Mouse (Mus musculus) bone marrow, adult 2 months (tissue): ENCODE data around the gene Rrh. TPM values are rescaled to one million over a fixed set of nuclear protein-coding genes. Genes with fewer than 3 reads are reported as not detected.

Source experiments
- H3K27ac ChIP-seq: fragments of 200-500 bp; 2 replicates; pipeline ENCODE4 v1.5.1; 2012; ENCODE audit warnings: low read depth, mild to moderate bottlenecking, control low read depth, inconsistent platforms, low read length; ENCODE audit not compliant: control insufficient read depth, poor library complexity, insufficient read depth
- H3K4me1 ChIP-seq: fragments of 200-500 bp; 2 replicates; pipeline ENCODE4 v1.6.1; 2011; ENCODE audit warnings: low read length; ENCODE audit not compliant: control insufficient read depth, insufficient read depth
- H3K4me3 ChIP-seq: fragments of 200-500 bp; replicated peaks from 2 replicates; pipeline ENCODE3; 2011; ENCODE audit warnings: mild to moderate bottlenecking, low read depth, low read length, control low read depth; ENCODE audit not compliant: control insufficient read depth
- CTCF ChIP-seq: fragments of 200-500 bp; IDR thresholded peaks from 2 replicates; pipeline ENCODE4 v1.5.1; 2011; ENCODE audit warnings: low read length, control low read depth; ENCODE audit not compliant: control insufficient read depth, insufficient read depth
- POLR2A ChIP-seq: fragments of 200-500 bp; IDR thresholded peaks from 2 replicates; pipeline ENCODE4 v1.6.1; 2011; ENCODE audit warnings: low read depth, mild to moderate bottlenecking, control low read depth, low read length, borderline replicate concordance; ENCODE audit not compliant: control insufficient read depth
- WGBS: fragments of 180-500 bp; shearing (Covaris S2); methylation state at CpG from one replicate; pipeline ENCODE4 v1.1.7; 2018; 5-methylcytosine and 5-hydroxymethylcytosine counted together
- polyA plus RNA-seq: library from polyadenylated mRNA; stranded (reverse); fragments of >200 nt; gene quantifications from 2 replicates; pipeline ENCODE4 v1.2.4, GENCODE M21; 2011; ENCODE audit warnings: low replicate concordance; ENCODE audit not compliant: missing spikeins, insufficient read depth, insufficient read length

Rrh gene
- polyA plus RNA-seq, 1 experiment = not detected

- H3K27ac ChIP-seq = no peak overlapping the region
- H3K4me3 ChIP-seq = no peak overlapping the region
- TF ChIP-seq POLR2A (no peak), CTCF (no peak)
- no peaks in the 10 kb centered on the region for H3K4me1 ChIP-seq
- 88% methylated on average over 8 of the region's 8 CpGs for WGBS
These were observed 651 bp downstream of the Rrh start for GRCm38 (mm10) chr3:129821736-129822135.

DNA sequence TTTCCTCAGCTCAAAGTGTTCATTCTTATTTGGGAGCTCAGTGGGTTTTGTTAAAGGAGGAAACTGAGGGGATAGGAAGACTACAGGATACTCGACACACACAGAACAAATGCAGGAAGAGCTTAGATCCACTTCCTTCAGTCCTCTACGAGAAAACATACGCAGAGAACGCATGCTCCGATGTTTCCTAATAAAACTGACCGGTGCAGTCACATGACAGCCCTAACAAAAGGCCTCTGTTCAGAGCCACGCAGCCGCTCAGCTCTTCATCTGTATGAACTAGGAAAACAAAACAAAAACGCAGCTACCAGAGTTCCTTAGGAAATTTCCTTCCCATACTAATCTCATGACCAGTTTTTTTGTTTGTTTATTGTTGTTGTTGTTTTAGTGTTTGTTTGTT, 1.5 kb downstream of the Rrh start:
- Histone ChIP-seq H3K4me3 (no peak overlapping the region), H3K4me1 (no peaks in the 10 kb centered on the region), H3K27ac (no peak overlapping the region)
- no peak for TF ChIP-seq CTCF
- no peak for TF ChIP-seq POLR2A
- WGBS = 80% methylated on average over 9 of the region's 9 CpGs

DNA sequence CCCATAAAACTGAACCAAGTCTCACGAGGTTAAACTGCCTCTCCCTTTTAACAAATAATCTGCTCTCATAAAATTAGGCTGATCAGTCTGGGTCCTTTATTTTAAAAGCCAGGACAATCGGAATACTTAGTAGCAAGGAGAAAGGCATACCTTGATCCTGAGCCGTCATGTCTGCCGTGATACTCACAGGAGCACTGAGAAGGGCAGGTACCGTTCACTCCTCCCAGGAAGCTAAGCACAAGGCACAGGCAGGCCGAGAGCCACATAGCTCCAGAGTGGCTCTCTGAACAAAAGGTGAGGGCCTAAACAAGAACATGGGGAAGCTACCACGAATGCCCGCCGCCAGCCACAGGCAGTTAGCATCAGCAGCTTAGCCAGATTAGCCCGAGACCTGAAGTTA, 18.6 kb downstream of the Rrh start, which contains the start of gene Lrit3:
Gene Lrit3, minus strand, starts transcription at position 266 of the 400 bp plus-strand sequence.
- Histone ChIP-seq H3K4me3 (no peak within 1 kb of the TSS), H3K4me1 (no peaks in the 10 kb centered on the region), H3K27ac (no peak within 1 kb of the TSS)
- TF ChIP-seq POLR2A (no peak), CTCF (no peak)
- 76% methylated on average over 10 of the region's 10 CpGs for WGBS

DNA sequence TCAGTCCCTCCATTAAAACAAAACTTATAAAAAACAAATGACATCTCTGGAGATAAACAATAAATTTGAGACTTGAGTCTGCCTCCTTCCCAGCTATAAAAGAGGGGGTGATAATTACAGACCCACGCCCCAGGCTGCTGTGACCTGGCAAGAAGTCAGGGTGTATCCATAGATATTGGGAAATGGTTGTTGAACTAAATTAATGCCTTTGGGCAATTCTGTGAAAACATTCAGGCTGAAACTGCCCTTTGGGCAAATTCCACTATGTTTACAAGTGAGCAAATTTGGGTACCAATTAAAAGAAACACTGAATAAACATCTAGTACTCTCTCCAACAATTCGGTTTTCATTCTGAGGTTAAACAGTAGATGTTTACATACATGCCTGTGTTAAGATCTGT, 23.4 kb downstream of the Rrh start:
- TF ChIP-seq POLR2A (no peak), CTCF (no peak)
- 79% methylated on average over 2 of the region's 2 CpGs for WGBS
- Histone ChIP-seq H3K4me1 (no peaks in the 10 kb centered on the region), H3K4me3 (no peak overlapping the region), H3K27ac (no peak overlapping the region)

DNA sequence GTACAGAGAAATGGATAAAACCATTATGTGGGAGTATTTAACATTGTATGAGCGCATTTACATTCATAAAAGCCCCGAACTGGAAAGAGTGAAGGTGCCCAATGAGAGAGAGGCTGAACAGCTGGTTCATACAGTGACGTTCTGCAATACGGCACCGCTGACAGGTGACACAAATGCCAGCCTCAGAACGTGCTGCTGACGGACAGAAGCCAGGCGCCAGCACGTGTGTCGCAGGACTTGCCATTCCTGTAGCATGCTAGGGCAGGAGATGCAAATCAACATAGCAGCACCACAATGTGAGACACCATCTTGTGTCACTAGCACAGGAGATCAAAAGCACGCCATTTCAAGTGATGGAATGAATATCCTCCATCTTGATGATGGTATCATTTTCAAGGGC, 23.8 kb downstream of the Rrh start:
- WGBS = 78% methylated on average over 11 of the region's 11 CpGs
- no peak overlapping the region for H3K27ac ChIP-seq
- TF ChIP-seq POLR2A = no peak
- no peak for TF ChIP-seq CTCF
- H3K4me3 ChIP-seq = no peak overlapping the region
- H3K4me1 ChIP-seq = no peaks in the 10 kb centered on the region

- 69% methylated on average over 5 of the region's 5 CpGs for WGBS
- TF ChIP-seq POLR2A (no peak), CTCF (no peak)
- Histone ChIP-seq H3K4me3 (no peak overlapping the region), H3K27ac (no peak overlapping the region), H3K4me1 (no peaks in the 10 kb centered on the region)
These were observed 25.0 kb downstream of the Rrh start for GRCm38 (mm10) chr3:129797341-129797740.

- 85% methylated on average over 5 of the region's 5 CpGs for WGBS
- no peak overlapping the region for H3K4me3 ChIP-seq
- H3K4me1 ChIP-seq = no peaks in the 10 kb centered on the region
- no peak overlapping the region for H3K27ac ChIP-seq
- no peak for TF ChIP-seq POLR2A
- TF ChIP-seq CTCF = no peak
These were observed 28.6 kb downstream of the Rrh start for GRCm38 (mm10) chr3:129793801-129794200.

DNA sequence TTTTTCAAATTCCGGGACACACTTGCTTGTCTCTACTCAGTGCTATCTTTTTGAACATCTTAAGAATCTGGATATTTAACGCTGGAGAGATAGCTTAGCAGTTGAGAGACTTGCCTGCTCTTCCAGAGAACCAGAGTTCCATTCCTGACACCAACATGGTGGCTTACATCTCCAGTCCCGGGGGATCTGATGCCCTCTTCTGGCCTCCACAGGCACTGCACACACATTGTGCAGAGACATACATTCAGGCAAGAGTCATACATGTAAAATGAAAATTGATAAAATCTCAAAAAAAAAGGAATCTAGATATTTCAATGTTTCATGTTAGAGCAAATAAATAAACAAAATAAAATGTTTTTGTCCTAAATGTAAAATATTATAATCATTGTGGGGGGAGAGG, 39.6 kb downstream of the Rrh start:
- WGBS = 77% methylated on average over 3 of the region's 3 CpGs
- H3K4me1 ChIP-seq = no peaks in the 10 kb centered on the region
- H3K4me3 ChIP-seq = no peak overlapping the region
- no peak for TF ChIP-seq CTCF
- no peak overlapping the region for H3K27ac ChIP-seq

GRCm38 (mm10) chr3:129781435-129781834, 41.0 kb downstream of the Rrh start:
- TF ChIP-seq POLR2A (no peak), CTCF (no peak)
- 70% methylated on average over 10 of the region's 10 CpGs for WGBS
- Histone ChIP-seq H3K27ac (no peak overlapping the region), H3K4me1 (no peaks in the 10 kb centered on the region), H3K4me3 (no peak overlapping the region)

DNA sequence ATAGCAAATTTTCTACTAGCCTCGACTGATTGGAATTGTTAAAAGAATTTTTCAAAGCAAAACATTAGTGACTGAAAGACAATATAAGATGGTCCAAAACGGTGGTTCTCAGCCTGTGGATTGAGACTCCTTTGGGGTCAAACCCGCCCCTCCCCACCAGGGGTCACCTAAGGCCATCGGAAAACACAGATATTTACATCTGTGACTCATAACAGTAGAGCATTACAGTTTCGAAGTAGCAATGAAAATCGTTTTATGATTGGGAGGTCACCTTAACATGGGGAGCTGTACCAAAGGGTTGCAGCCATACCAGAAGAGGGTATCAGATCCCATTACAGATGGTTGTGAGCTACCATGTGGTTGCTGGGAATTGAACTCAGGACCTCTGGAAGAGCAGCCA, 51.2 kb downstream of the Rrh start:
- Histone ChIP-seq H3K27ac (no peak overlapping the region), H3K4me3 (no peak overlapping the region), H3K4me1 (no peaks in the 10 kb centered on the region)
- no peak for TF ChIP-seq CTCF
- TF ChIP-seq POLR2A = no peak
- 67% methylated on average over 6 of the region's 6 CpGs for WGBS
